ENCODE assay signal across 8 mouse cellular contexts in the genomic region with DNA sequence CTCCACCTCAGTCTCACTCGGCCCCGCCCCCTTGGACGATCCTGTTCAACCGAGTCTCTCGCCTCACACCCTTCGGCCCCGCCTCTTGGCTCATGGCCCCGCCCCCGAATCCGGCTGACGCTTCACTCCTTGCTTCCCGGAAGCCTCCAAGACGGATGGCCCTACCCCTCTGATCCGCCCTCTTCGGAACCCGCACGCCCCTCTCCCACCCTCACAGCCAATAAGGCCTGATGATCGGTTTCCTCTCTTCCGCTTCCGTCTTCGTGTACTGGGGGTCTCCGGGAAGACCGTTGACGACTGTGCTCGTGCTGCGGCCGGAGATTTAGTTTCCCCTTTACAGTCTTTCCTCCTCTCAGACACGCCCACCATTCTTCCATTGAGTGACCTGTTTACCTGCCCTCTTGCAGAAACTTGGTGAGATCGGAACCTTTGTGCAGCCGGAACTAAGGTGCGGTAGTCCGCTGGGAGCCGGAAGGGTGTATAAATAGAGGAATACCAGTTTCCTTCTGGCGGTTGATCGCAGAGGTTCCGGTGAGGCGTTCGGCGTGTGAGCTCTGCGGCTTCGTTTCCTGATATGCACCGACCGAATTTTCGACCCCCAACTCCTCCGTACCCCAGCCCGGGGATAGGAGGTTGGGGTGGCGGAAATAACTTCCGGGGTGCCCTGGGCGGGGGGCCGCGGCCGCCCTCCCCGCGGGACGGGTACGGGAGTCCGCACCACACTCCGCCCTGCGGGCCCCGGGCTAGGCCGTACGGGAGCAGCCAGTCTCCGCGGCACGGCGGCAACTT. TPM values are rescaled to one million over a fixed set of nuclear protein-coding genes. Genes with fewer than 3 reads are reported as not detected.
DNase-seq lines count a peak whose midpoint lies in the region; ATAC-seq and TF ChIP-seq lines count a peak whose summit lies in the region.

A gene (plus strand): TSS at position 282 of the 789 bp plus-strand sequence.
A gene (minus strand): TSS at position 643 of the 789 bp plus-strand sequence.

- WGBS in hindbrain, embryonic 10.5 days, result under 1% methylated on average over 66 of the region's 66 CpGs
- WGBS in lung, postnatal 0 days, result 1% methylated on average over 55 of the region's 66 CpGs

- DNase-seq in MN1 (ENCODE audit: low spot score), result peak; percentile 99
- peak; percentile 100 for DNase-seq in cerebellum, adult 9-10 months
- peak; percentile 100 for DNase-seq in hindbrain, embryonic 10.5 days (ENCODE audit: low spot score)
- peak; percentile 100 for DNase-seq in layer of hippocampus, adult 9-11 months
- DNase-seq in lung, postnatal 0 days (ENCODE audit: low spot score), result peak; percentile 99
- peak; percentile 100 for DNase-seq in ovary, postnatal 14 days (ENCODE audit: low spot score)
- peak; percentile 100 for DNase-seq in thymus, postnatal 14 days

- no peaks in the 10 kb centered on the region for H3K27me3 ChIP-seq in hindbrain, embryonic 10.5 days (ENCODE audit: insufficient read depth, poor library complexity, severe bottlenecking)
- no peaks in the 10 kb centered on the region for H3K27me3 ChIP-seq in lung, postnatal 0 days (replicated peaks; ENCODE audit: insufficient read depth, low read length)

- H3K4me3 ChIP-seq in hindbrain, embryonic 10.5 days, result peak within 1 kb of the TSS; percentile 85
- H3K4me3 ChIP-seq in lung, postnatal 0 days (ENCODE audit: low read depth, low read length), result peak within 1 kb of the TSS; percentile 85

- peak within 1 kb of the TSS; percentile 94 for H3K27ac ChIP-seq in hindbrain, embryonic 10.5 days
- peak within 1 kb of the TSS; percentile 93 for H3K27ac ChIP-seq in lung, postnatal 0 days (ENCODE audit: low read length)

- TF ChIP-seq EP300 in lung, postnatal 0 days (IDR thresholded peaks at IDR 0.05), result peak; percentile 91

- TF ChIP-seq CTCF in lung, postnatal 0 days (IDR thresholded peaks at IDR 0.05), result no peak

- H3K36me3 ChIP-seq in hindbrain, embryonic 10.5 days, result peaks cover 4% of the 10 kb centered on the region; the same call in 1 of the 2 replicates
- no peaks in the 10 kb centered on the region for H3K36me3 ChIP-seq in lung, postnatal 0 days (ENCODE audit: insufficient read depth, low read length)

- peak within 1 kb of the TSS; percentile 98 for H3K9ac ChIP-seq in lung, postnatal 0 days (replicated peaks; ENCODE audit: low read depth)

- H3K9me3 ChIP-seq in hindbrain, embryonic 10.5 days, result no peaks in the 10 kb centered on the region
- no peaks in the 10 kb centered on the region for H3K9me3 ChIP-seq in lung, postnatal 0 days (ENCODE audit: low read length)

- H3K4me1 ChIP-seq in hindbrain, embryonic 10.5 days (replicated peaks), result peaks cover 15% of the 10 kb centered on the region
- no peaks in the 10 kb centered on the region for H3K4me1 ChIP-seq in lung, postnatal 0 days (ENCODE audit: insufficient read depth, low read depth, low read length)

- ATAC-seq in frontal cortex, adult (ENCODE audit: low TSS enrichment), result peak; percentile 96
- ATAC-seq in lung, postnatal 0 days, result peak; percentile 98

- peak within 1 kb of the TSS; percentile 69 for H3K4me2 ChIP-seq in lung, postnatal 0 days (replicated peaks; ENCODE audit: low read depth, low read length)

RNA-seq across cellular contexts. Expression of the first gene that starts in this region (rescaled TPM):
- 51.3 and 54.4 TPM in 2 replicates for polyA plus RNA-seq in hindbrain, embryonic 10.5 days (2016; fragmentation: Nextera tagmentation; extraction: Ambion mirVana)
- polyA plus RNA-seq in lung, postnatal 0 days (2015; fragmentation: Nextera tagmentation; extraction: Ambion mirVana), result 36.8 and 38.1 TPM in 2 replicates

RNA-seq across cellular contexts. Expression of the second gene that starts in this region (rescaled TPM):
- 3.1 and 3.7 TPM in 2 replicates for polyA plus RNA-seq in hindbrain, embryonic 10.5 days (2016; fragmentation: Nextera tagmentation; extraction: Ambion mirVana)
- polyA plus RNA-seq in lung, postnatal 0 days (2015; fragmentation: Nextera tagmentation; extraction: Ambion mirVana), result 8.7 and 9.3 TPM in 2 replicates

Comparison
In these comparisons a context has a peak if more than half of its experiments do, and no peak if none do; other contexts are left out.
1. Peak in every context shown above with its lines: DNase-seq, ATAC-seq, H3K4me3 ChIP-seq and H3K27ac ChIP-seq.